Comparison of ENCODE assay signal across 9 mouse cellular contexts in the genomic region with DNA sequence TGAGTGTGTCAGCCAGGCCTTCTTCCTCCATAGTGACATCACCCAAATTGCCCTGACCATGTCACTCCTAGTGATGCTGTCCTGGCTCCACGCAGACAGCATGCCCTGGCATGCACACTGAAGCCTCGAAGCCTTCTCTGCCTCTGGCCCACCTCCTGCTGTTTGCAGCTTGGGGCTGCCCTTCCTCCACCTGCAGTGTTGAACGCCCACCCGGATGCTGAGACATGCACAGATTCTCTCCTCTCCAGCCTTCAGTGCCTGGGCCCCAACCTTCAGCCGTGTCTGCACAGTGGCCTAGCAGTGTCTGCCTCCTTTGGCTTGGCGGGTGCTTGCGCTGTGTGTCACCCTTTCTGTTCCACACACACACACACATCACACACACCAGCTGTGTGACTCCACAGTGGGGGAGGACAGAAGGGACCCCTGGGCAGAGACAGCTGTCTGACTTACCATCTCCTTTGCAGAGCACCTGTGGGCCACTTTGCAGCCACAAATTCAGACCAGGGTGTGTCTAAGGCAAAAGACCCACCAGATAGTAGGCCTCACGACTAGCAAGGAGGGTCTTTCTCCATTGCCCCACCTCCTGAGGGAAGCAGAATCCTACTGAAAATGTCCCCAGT. TPM values are rescaled to one million over a fixed set of nuclear protein-coding genes. Genes with fewer than 3 reads are reported as not detected.
A peak's percentile ranks its signal among the peaks of the same experiment; 100 is the strongest.
DNase-seq lines count a peak whose midpoint lies in the region; ATAC-seq and TF ChIP-seq lines count a peak whose summit lies in the region.
"Had no signal": no experiment of that assay in that cellular context is flagged by ENCODE, and none has a peak within 500 bp of the region (broad histone marks: within the 10 kb centered on the region; RNA-seq: fewer than 3 reads in every experiment).

No protein-coding gene starts in this region.

- no peak for TF ChIP-seq POLR2A in spleen, adult 2 months (IDR thresholded peaks at IDR 0.05; ENCODE audit: low read depth, low read length)
- no peak for TF ChIP-seq POLR2A in limb, embryonic 14.5 days (IDR thresholded peaks at IDR 0.05; ENCODE audit: borderline replicate concordance, extremely low read depth, insufficient read depth, insufficient read length)

- H3K9me3 ChIP-seq in limb, embryonic 14.5 days (ENCODE audit: control insufficient read depth, low read length), result no peaks in the 10 kb centered on the region

- intact Hi-C loops in gastrocnemius, adult 2 months (cut with DNase I), result no loop called here

- H3K27ac ChIP-seq in gastrocnemius, adult 2 months, result peak overlapping the region; percentile 88
- peak overlapping the region; percentile 99 for H3K27ac ChIP-seq in spleen, adult 2 months (ENCODE audit: insufficient read depth, low read length)
- 0 out of 2 replicates have a peak overlapping the region, but pooled peaks have one; percentile 13 for H3K27ac ChIP-seq in limb, embryonic 14.5 days (replicated peaks; ENCODE audit: low read depth, low read length)

- peak overlapping the region; percentile 28; the same call in 1 of the 2 replicates for H3K9ac ChIP-seq in limb, embryonic 14.5 days (ENCODE audit: low read depth, low read length, severe bottlenecking)

- H3K4me1 ChIP-seq in spleen, adult 2 months (ENCODE audit: control insufficient read depth, insufficient read depth, insufficient read length), result peaks cover 52% of the 10 kb centered on the region
- peaks cover 51% of the 10 kb centered on the region for H3K4me1 ChIP-seq in limb, embryonic 14.5 days (ENCODE audit: control insufficient read depth, insufficient read depth, low read length)

- ATAC-seq in limb, embryonic 14.5 days (ENCODE audit: low FRiP score, low read depth), result no peak
- ATAC-seq in erythroid progenitor cell, adult 5-6 weeks (replicated peaks; ENCODE audit: low FRiP score, poor library complexity, severe bottlenecking), result no peak

- no peaks in the 10 kb centered on the region for H3K27me3 ChIP-seq in spleen, adult 2 months (ENCODE audit: control insufficient read depth, insufficient read depth, low read length)
- H3K27me3 ChIP-seq in limb, embryonic 14.5 days (ENCODE audit: control insufficient read depth, insufficient read depth, low read length), result no peaks in the 10 kb centered on the region

- no peak for TF ChIP-seq CTCF in gastrocnemius, adult 2 months (IDR thresholded peaks at IDR 0.05)
- no peak for TF ChIP-seq CTCF in spleen, adult 2 months (IDR thresholded peaks at IDR 0.05; ENCODE audit: extremely low read depth, insufficient read depth, insufficient read length, insufficient replicate concordance)

- H3K36me3 ChIP-seq in spleen, adult 2 months (ENCODE audit: control insufficient read depth, insufficient read depth, low read length), result 0 out of 2 replicates have a peak, but pooled peaks cover 1% of the 10 kb centered on the region
- peaks cover 14% of the 10 kb centered on the region for H3K36me3 ChIP-seq in limb, embryonic 14.5 days (ENCODE audit: control insufficient read depth, insufficient read depth, low read length)

- H3K4me3 ChIP-seq in gastrocnemius, adult 2 months, result no peak overlapping the region
- H3K4me3 ChIP-seq in spleen, adult 2 months (ENCODE audit: extremely low read depth, insufficient read depth, insufficient read length), result no peak overlapping the region
- no peak overlapping the region for H3K4me3 ChIP-seq in limb, embryonic 14.5 days (replicated peaks; ENCODE audit: low read length)

- H3K4me2 ChIP-seq in limb, embryonic 14.5 days (replicated peaks; ENCODE audit: low read depth, low read length, severe bottlenecking), result no peak overlapping the region

- DNase-seq in gastrocnemius, adult 2 months, result no peak
- no peak for DNase-seq in gastrocnemius, postnatal 25 days
- DNase-seq in spleen, adult 2 months (ENCODE audit: low read depth in 1 of 2, low spot score in 2 of 2), result peak in 1 of 2 experiments; percentile 65
- DNase-seq in spleen, postnatal 4 days (ENCODE audit: low spot score in 2 of 2), result no peak
- no peak for DNase-seq in limb, embryonic 14.5 days (ENCODE audit: low spot score)
- DNase-seq in thymus, postnatal 4 days, result peak; percentile 82
- no peak for DNase-seq in kidney, adult 9 months
- DNase-seq: cerebellum, postnatal 36 days had no signal

- 58% methylated on average over 8 of the region's 8 CpGs for whole genome bisulfite sequencing in spleen, adult 2 months
- whole genome bisulfite sequencing in limb, embryonic 14.5 days, result 66% methylated on average over 8 of the region's 8 CpGs

RNA-seq across cellular contexts. Expression of a gene that starts 22.7 kb away (rescaled TPM):
- 10 to 100 TPM; 60.4 to 77.5 TPM for total RNA-seq in gastrocnemius, adult 2 months (2021)
- total RNA-seq in gastrocnemius, postnatal 25 days (2021), result 10 to 100 TPM; 49.4 to 49.8 TPM
- 29.9 and 32.4 TPM in 2 replicates for polyA plus RNA-seq in spleen, adult 2 months (2012; rRNA removed)
- polyA plus RNA-seq in limb, embryonic 14.5 days (2012; rRNA removed), result 34.1 and 37.1 TPM in 2 replicates
- 26.0 and 26.3 TPM in 2 replicates for polyA plus RNA-seq in limb, embryonic 14.5 days (2014; fragmentation: Nextera tagmentation; extraction: Ambion mirVana)
- 27.2 and 34.2 TPM in 2 replicates for total RNA-seq in erythroid progenitor cell, adult 5-6 weeks (2015; ENCODE audit: low replicate concordance)
- total RNA-seq in erythroid progenitor cell, adult 5-6 weeks (2017; ENCODE audit: low replicate concordance), result 30.4 and 32.7 TPM in 2 replicates

RNA-seq across cellular contexts. Expression of a gene that starts 49.5 kb away (rescaled TPM):
- total RNA-seq in gastrocnemius, adult 2 months (2021), result 100 to 1,000 TPM in 1 of 2 experiments, 10 to 100 TPM in 1; 15.4 to 183 TPM
- total RNA-seq in gastrocnemius, postnatal 25 days (2021), result 10 to 100 TPM in 1 of 2 experiments, 1 to 10 TPM in 1; 8.6 to 11.4 TPM
- 152 and 168 TPM in 2 replicates for polyA plus RNA-seq in spleen, adult 2 months (2012; rRNA removed)
- polyA plus RNA-seq in limb, embryonic 14.5 days (2012; rRNA removed), result 117 and 138 TPM in 2 replicates
- polyA plus RNA-seq in limb, embryonic 14.5 days (2014; fragmentation: Nextera tagmentation; extraction: Ambion mirVana), result 8.5 and 8.6 TPM in 2 replicates
- total RNA-seq in erythroid progenitor cell, adult 5-6 weeks (2015; ENCODE audit: low replicate concordance), result 0.72 and 3.8 TPM in 2 replicates
- 1.9 TPM in 1 of 2 replicates, not detected in the other for total RNA-seq in erythroid progenitor cell, adult 5-6 weeks (2017; ENCODE audit: low replicate concordance)

Comparison
In these comparisons a context has a peak if more than half of its experiments do, and no peak if none do; other contexts are left out.
1. H3K27ac ChIP-seq: peak in every context shown above with its lines; median percentile 99 in spleen, adult 2 months; 88 in gastrocnemius, adult 2 months; 13 in limb, embryonic 14.5 days.